Comparison of ENCODE assay signal across 8 mouse cellular contexts in genomic region chr3:27283071-27283713, GRCm38 (mm10). TPM values are rescaled to one million over a fixed set of nuclear protein-coding genes. Genes with fewer than 3 reads are reported as not detected.
DNase-seq lines count a peak whose midpoint lies in the region; ATAC-seq and TF ChIP-seq lines count a peak whose summit lies in the region.

No protein-coding gene starts in this region.

- H3K4me3 ChIP-seq in testis, adult 2 months (ENCODE audit: control insufficient read depth, low read depth, low read length), result peak overlapping the region; percentile 8; the same call in 1 of the 2 replicates
- H3K4me3 ChIP-seq in embryonic facial prominence, embryonic 11.5 days (ENCODE audit: low read depth, low read length), result peak overlapping the region; percentile 19; the same call in 1 of the 2 replicates
- H3K4me3 ChIP-seq in hindbrain, embryonic 13.5 days, result peak overlapping the region; percentile 38
- peak overlapping the region; percentile 26 for H3K4me3 ChIP-seq in limb, embryonic 14.5 days (replicated peaks; ENCODE audit: low read length)

- peaks cover 2% of the 10 kb centered on the region; the same call in 1 of the 2 replicates for H3K4me1 ChIP-seq in testis, adult 2 months (ENCODE audit: control insufficient read depth, insufficient read depth, low read length)
- no peaks in the 10 kb centered on the region for H3K4me1 ChIP-seq in embryonic facial prominence, embryonic 11.5 days (ENCODE audit: control insufficient read depth, insufficient read depth, low read length)
- peaks cover 14% of the 10 kb centered on the region for H3K4me1 ChIP-seq in hindbrain, embryonic 13.5 days (replicated peaks)
- peaks cover 11% of the 10 kb centered on the region; the same call in 1 of the 2 replicates for H3K4me1 ChIP-seq in limb, embryonic 14.5 days (ENCODE audit: control insufficient read depth, insufficient read depth, low read length)

- H3K9ac ChIP-seq in embryonic facial prominence, embryonic 11.5 days (replicated peaks; ENCODE audit: low read length), result peak overlapping the region; percentile 32; the same call in 1 of the 2 replicates
- peak overlapping the region; percentile 65 for H3K9ac ChIP-seq in hindbrain, embryonic 13.5 days
- peak overlapping the region; percentile 28; the same call in 1 of the 2 replicates for H3K9ac ChIP-seq in limb, embryonic 14.5 days (ENCODE audit: low read depth, low read length, severe bottlenecking)

- no peak for TF ChIP-seq CTCF in testis, adult 2 months (IDR thresholded peaks at IDR 0.05; ENCODE audit: control insufficient read depth, insufficient read depth, insufficient replicate concordance, low read depth, low read length)

- TF ChIP-seq POLR2A in testis, adult 2 months (IDR thresholded peaks at IDR 0.05; ENCODE audit: control insufficient read depth, low read depth, low read length), result no peak
- no peak for TF ChIP-seq POLR2A in limb, embryonic 14.5 days (IDR thresholded peaks at IDR 0.05; ENCODE audit: borderline replicate concordance, extremely low read depth, insufficient read depth, insufficient read length)

- DNase-seq in testis, postnatal 10 days (ENCODE audit: low spot score), result no peak
- DNase-seq in embryonic facial prominence, embryonic 11.5 days (ENCODE audit: low spot score), result peak; percentile 30
- no peak for DNase-seq in limb, embryonic 14.5 days (ENCODE audit: low spot score)
- peak; percentile 43 for DNase-seq in neural tube, embryonic 10.5 days (ENCODE audit: extremely low spot score, low spot score)
- no peak for DNase-seq in cerebellum, adult 18-20 months

- ATAC-seq in embryonic facial prominence, embryonic 11.5 days (replicated peaks; ENCODE audit: insufficient number of reproducible peaks, low FRiP score, low TSS enrichment, low read depth), result no peak
- peak; percentile 80 for ATAC-seq in hindbrain, embryonic 13.5 days (ENCODE audit: low FRiP score)
- no peak for ATAC-seq in limb, embryonic 14.5 days (ENCODE audit: low FRiP score, low read depth)
- no peak for ATAC-seq in activated CD4-positive, CD25-positive, alpha-beta regulatory T cell, adult 4 months

- no peaks in the 10 kb centered on the region for H3K27me3 ChIP-seq in testis, adult 2 months (ENCODE audit: control insufficient read depth, insufficient read depth, low read length)
- no peaks in the 10 kb centered on the region for H3K27me3 ChIP-seq in embryonic facial prominence, embryonic 11.5 days (ENCODE audit: control insufficient read depth, insufficient read depth, low read length)
- H3K27me3 ChIP-seq in hindbrain, embryonic 13.5 days, result 0 out of 2 replicates have a peak, but pooled peaks cover 7% of the 10 kb centered on the region
- H3K27me3 ChIP-seq in limb, embryonic 14.5 days (ENCODE audit: control insufficient read depth, insufficient read depth, low read length), result no peaks in the 10 kb centered on the region

- H3K27ac ChIP-seq in testis, adult 2 months (ENCODE audit: control insufficient read depth, insufficient read depth, low read depth, low read length), result no peak overlapping the region
- H3K27ac ChIP-seq in embryonic facial prominence, embryonic 11.5 days (replicated peaks; ENCODE audit: low read depth, low read length), result no peak overlapping the region
- H3K27ac ChIP-seq in hindbrain, embryonic 13.5 days, result peak overlapping the region; percentile 55
- H3K27ac ChIP-seq in limb, embryonic 14.5 days (replicated peaks; ENCODE audit: low read depth, low read length), result no peak overlapping the region

- no peaks in the 10 kb centered on the region for H3K9me3 ChIP-seq in embryonic facial prominence, embryonic 11.5 days (replicated peaks; ENCODE audit: control insufficient read depth, low read length)
- H3K9me3 ChIP-seq in hindbrain, embryonic 13.5 days, result no peaks in the 10 kb centered on the region
- no peaks in the 10 kb centered on the region for H3K9me3 ChIP-seq in limb, embryonic 14.5 days (ENCODE audit: control insufficient read depth, low read length)

- H3K36me3 ChIP-seq in testis, adult 2 months (ENCODE audit: control insufficient read depth, insufficient read depth, low read length), result no peaks in the 10 kb centered on the region
- H3K36me3 ChIP-seq in embryonic facial prominence, embryonic 11.5 days (replicated peaks; ENCODE audit: control insufficient read depth, insufficient read depth, low read depth, low read length), result no peaks in the 10 kb centered on the region
- no peaks in the 10 kb centered on the region for H3K36me3 ChIP-seq in hindbrain, embryonic 13.5 days
- H3K36me3 ChIP-seq in limb, embryonic 14.5 days (ENCODE audit: control insufficient read depth, insufficient read depth, low read length), result no peaks in the 10 kb centered on the region

- H3K4me2 ChIP-seq in embryonic facial prominence, embryonic 11.5 days (ENCODE audit: low read depth, low read length), result peak overlapping the region; percentile 48
- H3K4me2 ChIP-seq in hindbrain, embryonic 13.5 days, result peak overlapping the region; percentile 63
- peak overlapping the region; percentile 48 for H3K4me2 ChIP-seq in limb, embryonic 14.5 days (replicated peaks; ENCODE audit: low read depth, low read length, severe bottlenecking)

- WGBS in embryonic facial prominence, embryonic 11.5 days, result 2% methylated on average over 27 of the region's 27 CpGs
- whole genome bisulfite sequencing in hindbrain, embryonic 13.5 days, result 2% methylated on average over 27 of the region's 27 CpGs
- WGBS in limb, embryonic 14.5 days, result 5% methylated on average over 27 of the region's 27 CpGs

RNA-seq across cellular contexts. Expression of gene Tnfsf10, which starts 33.6 kb away (rescaled TPM):
- 0.12 and 0.21 TPM in 2 replicates for polyA plus RNA-seq in testis, adult 2 months (2012; rRNA removed)
- not detected in 2 replicates for polyA plus RNA-seq in embryonic facial prominence, embryonic 11.5 days (2014; fragmentation: Nextera tagmentation; extraction: Ambion mirVana)
- polyA plus RNA-seq in hindbrain, embryonic 13.5 days (2015; fragmentation: Nextera tagmentation; extraction: Ambion mirVana), result 0.06 and 0.23 TPM in 2 replicates
- polyA plus RNA-seq in limb, embryonic 14.5 days (2012; rRNA removed), result 0.14 and 0.20 TPM in 2 replicates
- 0.06 and 0.17 TPM in 2 replicates for polyA plus RNA-seq in limb, embryonic 14.5 days (2014; fragmentation: Nextera tagmentation; extraction: Ambion mirVana)
- 10 to 100 TPM; 18.8 to 23.6 TPM for polyA plus RNA-seq in activated CD4-positive, CD25-positive, alpha-beta regulatory T cell, adult 4 months (2017; shearing (Covaris generic))

Comparison
In these comparisons a context has a peak if more than half of its experiments do, and no peak if none do; other contexts are left out.
1. DNase-seq: peak in embryonic facial prominence, embryonic 11.5 days (single experiment) and neural tube, embryonic 10.5 days (single experiment); none in testis, postnatal 10 days (single experiment), limb, embryonic 14.5 days (single experiment) and cerebellum, adult 18-20 months (0 of 2).
2. RNA of gene Tnfsf10, which starts 33.6 kb away (polyA plus RNA-seq): 18.8 to 23.6 TPM in activated CD4-positive, CD25-positive, alpha-beta regulatory T cell, adult 4 months; 0.06 to 0.23 TPM in hindbrain, embryonic 13.5 days, 0.12 to 0.21 TPM in testis, adult 2 months, 0.06 to 0.20 TPM in limb, embryonic 14.5 days and not detected in embryonic facial prominence, embryonic 11.5 days; every median in the first group is over 10 times any median in the second.
3. Peak in every context shown above with its lines, with median percentiles within 50 percentile points of each other: H3K4me3 ChIP-seq, H3K4me2 ChIP-seq and H3K9ac ChIP-seq.